Mouse (Mus musculus): ENCODE measurements around the gene P2rx5.

Gene P2rx5

GRCm38 (mm10) chr11:73159957-73160810 lies at the start of gene P2rx5:
Gene P2rx5, plus strand, starts transcription at chr11:73160421.
- DNase-seq (ENCODE audit: low read depth), result no peak

GRCm38 (mm10) chr11:73111414-73111813 lies 48.8 kb upstream of the P2rx5 start:
- no peak for DNase-seq (ENCODE audit: low read depth)

- no peak for DNase-seq (ENCODE audit: low read depth)
These were observed 33.7 kb upstream of the P2rx5 start for GRCm38 (mm10) chr11:73126495-73126894.

- DNase-seq (ENCODE audit: low read depth), result no peak
These were observed 29.2 kb upstream of the P2rx5 start for GRCm38 (mm10) chr11:73131020-73131419.

- DNase-seq (ENCODE audit: low read depth), result no peak
These were observed 27.2 kb upstream of the P2rx5 start for GRCm38 (mm10) chr11:73132999-73133398.

GRCm38 (mm10) chr11:73134222-73134621 lies 26.0 kb upstream of the P2rx5 start:
- DNase-seq (ENCODE audit: low read depth), result no peak

GRCm38 (mm10) chr11:73136587-73136986 lies 23.6 kb upstream of the P2rx5 start:
- peak; percentile 15 for DNase-seq (ENCODE audit: low read depth)

- peak; percentile 7 for DNase-seq (ENCODE audit: low read depth)
These were observed 23.1 kb upstream of the P2rx5 start for GRCm38 (mm10) chr11:73137116-73137515.

GRCm38 (mm10) chr11:73137591-73138501 lies 22.4 kb upstream of the P2rx5 start, which contains the start of gene Haspin:
Gene Haspin, minus strand, starts transcription at chr11:73138294.
- DNase-seq (ENCODE audit: low read depth), result peak; percentile 82

- DNase-seq (ENCODE audit: low read depth), result no peak
These were observed 15.9 kb upstream of the P2rx5 start for GRCm38 (mm10) chr11:73144261-73144681.

GRCm38 (mm10) chr11:73146026-73146974 lies 13.9 kb upstream of the P2rx5 start:
- DNase-seq (ENCODE audit: low read depth), result no peak

- no peak for DNase-seq (ENCODE audit: low read depth)
These were observed 13.3 kb upstream of the P2rx5 start for GRCm38 (mm10) chr11:73146975-73147365.

GRCm38 (mm10) chr11:73148209-73148608 lies 12.0 kb upstream of the P2rx5 start:
- DNase-seq (ENCODE audit: low read depth), result no peak

- no peak for DNase-seq (ENCODE audit: low read depth)
These were observed 5.2 kb upstream of the P2rx5 start for GRCm38 (mm10) chr11:73155071-73155470.

GRCm38 (mm10) chr11:73160811-73161200 lies 585 bp downstream of the P2rx5 start:
- DNase-seq (ENCODE audit: low read depth), result no peak

- no peak for DNase-seq (ENCODE audit: low read depth)
These were observed 1.4 kb downstream of the P2rx5 start for GRCm38 (mm10) chr11:73161616-73162015.

- DNase-seq (ENCODE audit: low read depth), result no peak
These were observed 2.1 kb downstream of the P2rx5 start for GRCm38 (mm10) chr11:73162284-73162683.

GRCm38 (mm10) chr11:73168071-73168470 lies 7.8 kb downstream of the P2rx5 start:
- DNase-seq (ENCODE audit: low read depth), result no peak

GRCm38 (mm10) chr11:73168576-73168975 lies 8.4 kb downstream of the P2rx5 start:
- DNase-seq (ENCODE audit: low read depth), result no peak

- peak; percentile 67 for DNase-seq (ENCODE audit: low read depth)
These were observed 9.0 kb downstream of the P2rx5 start for GRCm38 (mm10) chr11:73169231-73169630.

GRCm38 (mm10) chr11:73172186-73172585 lies 12.0 kb downstream of the P2rx5 start:
- DNase-seq (ENCODE audit: low read depth), result no peak

GRCm38 (mm10) chr11:73175612-73176011 lies 15.4 kb downstream of the P2rx5 start:
- no peak for DNase-seq (ENCODE audit: low read depth)
